Mouse (Mus musculus) cerebellum, adult 8-10 months (tissue): ENCODE measurements around the gene Tmem132d.

Experiments
- DNase-seq: peaks from one replicate; pipeline ENCODE4 v3.0.0; 2022

Gene Tmem132d

DNA sequence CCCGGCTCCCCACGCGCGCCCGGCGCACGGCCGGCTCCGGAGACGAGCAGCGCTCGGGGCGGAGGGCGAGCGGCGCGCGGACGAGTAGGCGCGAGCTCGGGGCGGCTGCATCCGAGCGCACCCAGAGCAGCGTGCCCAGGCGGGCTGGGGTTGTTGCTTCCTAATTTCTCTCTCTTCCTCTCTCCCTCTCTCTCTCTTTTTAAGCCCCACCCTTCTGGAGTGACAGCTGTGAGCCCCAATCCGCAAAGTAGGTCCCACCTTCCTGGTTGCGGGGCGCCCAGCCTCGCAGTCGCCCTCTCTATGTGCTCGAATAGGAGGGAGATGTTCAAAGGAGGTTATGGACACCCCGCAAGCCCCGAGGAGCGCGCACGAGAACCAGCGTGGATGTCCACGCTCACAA is at the start of gene Tmem132d:
Gene Tmem132d, minus strand, starts transcription at position 162 of the 400 bp plus-strand sequence.
- no peak for DNase-seq

DNA sequence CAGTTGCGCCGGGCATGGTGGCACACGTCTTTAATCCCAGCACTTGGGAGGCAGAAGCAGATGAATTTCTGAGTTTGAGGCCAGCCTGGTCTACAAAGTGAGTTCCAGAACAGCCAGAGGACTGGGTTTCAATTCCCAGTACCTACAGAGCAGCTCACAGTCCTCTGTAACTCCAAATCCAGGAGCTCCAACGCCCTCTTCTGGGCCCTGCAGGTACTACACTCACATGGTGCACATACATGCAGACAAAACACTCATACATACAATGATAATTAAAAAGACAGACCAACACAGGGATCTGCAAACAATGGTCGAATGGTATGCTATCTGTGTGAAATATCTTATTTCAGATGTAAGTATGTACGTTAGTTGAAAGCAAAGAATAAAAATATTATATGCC is 47.9 kb upstream of the Tmem132d start:
- DNase-seq, result no peak

DNA sequence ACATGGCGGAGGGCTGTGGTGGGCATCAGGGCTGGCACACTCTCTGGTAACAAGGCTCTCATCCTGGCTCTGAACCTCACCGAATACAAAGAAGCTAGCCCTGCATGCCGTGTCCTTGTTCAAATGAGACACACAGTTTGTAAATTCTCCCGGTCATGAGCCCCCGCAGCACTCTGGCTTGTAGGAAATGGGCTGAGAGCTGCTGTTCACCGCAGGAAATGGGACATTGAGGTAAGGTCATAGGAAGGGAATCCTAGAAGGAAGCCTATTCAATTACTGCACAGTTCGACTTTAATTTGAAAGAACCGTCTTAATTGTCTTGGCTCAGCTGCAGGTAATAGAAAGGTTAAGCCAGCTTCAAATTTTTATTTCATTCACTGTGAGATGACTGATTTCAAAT is 42.5 kb upstream of the Tmem132d start:
- no peak for DNase-seq

DNA sequence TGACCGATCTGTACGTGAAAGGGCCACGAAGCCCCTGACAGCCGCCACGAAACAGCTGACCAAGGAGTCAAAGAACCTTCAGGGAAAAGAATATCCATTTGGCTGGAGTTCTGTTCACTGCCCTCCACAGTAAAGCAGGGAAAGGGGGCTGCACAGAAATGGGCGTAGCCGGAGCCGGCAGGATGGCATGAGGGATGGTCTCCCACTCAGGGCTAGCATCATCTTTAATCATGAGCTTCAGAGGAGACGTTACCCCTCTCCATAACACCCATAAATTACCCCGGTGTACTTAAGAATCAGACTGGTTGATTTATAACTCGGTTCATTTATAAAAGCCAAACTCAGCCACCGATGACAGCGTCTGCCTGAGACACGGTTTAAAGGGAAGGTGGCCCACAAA is 36.9 kb upstream of the Tmem132d start:
- no peak for DNase-seq

DNA sequence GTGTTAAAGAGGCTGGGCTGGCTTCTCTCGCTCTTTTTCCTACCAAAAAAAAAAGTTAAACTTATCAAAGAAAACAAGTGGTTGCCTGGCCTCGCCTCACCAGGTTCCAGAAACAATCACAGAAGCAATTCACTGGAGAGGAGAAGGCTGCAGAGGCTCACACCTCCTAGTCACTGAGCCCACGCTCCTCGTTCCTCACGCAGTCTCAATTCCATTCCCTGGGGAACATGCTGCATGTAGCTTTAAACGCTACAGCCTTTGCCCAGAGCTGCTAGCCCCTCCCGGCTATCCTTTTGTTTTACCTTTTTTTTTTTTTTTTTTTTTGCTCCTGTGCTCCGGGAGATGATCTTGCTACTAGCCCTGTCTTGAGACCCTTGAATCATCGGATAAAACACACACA is 31.6 kb upstream of the Tmem132d start:
- no peak for DNase-seq

DNA sequence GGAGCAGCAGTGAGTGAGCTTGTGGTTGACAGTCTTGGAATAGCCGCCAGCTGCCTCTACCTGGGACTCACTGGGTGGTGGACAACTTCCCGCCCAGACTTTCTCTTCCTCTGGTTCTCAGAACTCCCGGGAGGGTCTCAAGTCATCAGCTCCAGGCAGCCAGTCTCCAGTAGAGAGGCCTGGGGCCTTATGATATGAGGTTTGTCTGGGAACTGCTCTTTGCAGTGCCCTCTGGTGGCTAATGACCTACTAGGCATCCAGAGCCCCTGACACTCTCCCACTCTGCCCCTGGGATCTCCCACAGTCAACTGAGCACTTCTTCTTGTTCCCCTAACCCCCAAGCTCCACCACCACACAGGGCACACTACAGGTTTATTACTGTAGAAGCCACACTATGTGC is 27.7 kb upstream of the Tmem132d start:
- DNase-seq, result no peak

DNA sequence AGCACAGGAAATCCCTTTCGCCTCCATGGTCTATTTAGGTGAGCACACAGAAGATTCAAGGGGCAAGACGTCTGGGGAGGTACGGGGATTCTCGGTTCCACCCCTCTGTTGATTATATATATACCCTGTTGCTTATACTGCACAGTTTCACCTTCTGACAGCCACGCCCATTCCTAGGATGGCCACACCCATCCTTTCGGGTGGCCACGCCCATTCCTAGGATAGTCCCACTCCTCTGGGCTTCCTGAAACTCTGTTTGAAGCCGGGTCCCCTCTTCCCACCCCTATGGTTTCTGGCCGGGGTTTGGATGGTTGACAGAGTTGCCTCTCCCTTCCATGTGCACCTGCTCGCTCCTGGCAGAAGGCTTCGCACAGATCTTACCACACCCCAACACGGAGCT is 22.9 kb upstream of the Tmem132d start:
- DNase-seq, result no peak

DNA sequence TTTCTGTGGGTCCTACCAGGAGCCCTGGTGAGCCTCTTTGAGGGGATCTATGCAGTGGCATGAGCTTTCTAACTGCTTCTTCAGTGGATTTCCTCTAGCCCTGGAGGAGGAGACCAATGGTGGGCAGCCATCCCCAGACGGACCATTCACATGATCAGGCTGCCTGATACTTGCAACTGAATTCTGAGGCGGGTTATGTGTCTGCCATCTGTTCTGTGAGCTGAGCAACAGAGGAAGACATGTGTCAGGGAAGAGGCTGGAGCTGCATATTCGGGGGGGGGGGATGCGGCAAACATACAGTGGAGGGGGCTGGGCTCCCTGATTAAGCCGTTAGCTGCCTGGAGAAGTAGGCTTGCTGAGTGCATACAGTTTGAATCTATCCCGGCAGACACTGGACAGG is 19.3 kb upstream of the Tmem132d start:
- no peak for DNase-seq

DNA sequence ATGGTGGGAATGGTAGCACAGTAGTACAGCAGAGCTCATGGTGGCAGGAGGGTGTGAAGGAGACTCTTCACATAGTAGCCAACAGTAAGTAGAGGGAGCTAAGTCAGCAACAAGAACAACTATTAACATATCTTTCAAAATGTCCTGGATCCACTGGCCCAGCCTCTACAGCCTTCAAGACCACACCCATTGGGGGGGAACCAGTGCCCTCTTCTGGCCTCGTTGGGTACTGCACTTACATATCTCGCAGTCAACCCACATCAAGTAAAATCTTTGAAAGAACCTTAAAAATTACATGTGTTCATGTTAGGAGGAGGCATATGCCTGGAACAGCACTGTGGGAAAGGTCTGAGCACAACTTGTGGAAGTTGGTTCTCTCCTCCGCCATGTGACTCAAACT is 17.9 kb upstream of the Tmem132d start:
- DNase-seq, result no peak

DNA sequence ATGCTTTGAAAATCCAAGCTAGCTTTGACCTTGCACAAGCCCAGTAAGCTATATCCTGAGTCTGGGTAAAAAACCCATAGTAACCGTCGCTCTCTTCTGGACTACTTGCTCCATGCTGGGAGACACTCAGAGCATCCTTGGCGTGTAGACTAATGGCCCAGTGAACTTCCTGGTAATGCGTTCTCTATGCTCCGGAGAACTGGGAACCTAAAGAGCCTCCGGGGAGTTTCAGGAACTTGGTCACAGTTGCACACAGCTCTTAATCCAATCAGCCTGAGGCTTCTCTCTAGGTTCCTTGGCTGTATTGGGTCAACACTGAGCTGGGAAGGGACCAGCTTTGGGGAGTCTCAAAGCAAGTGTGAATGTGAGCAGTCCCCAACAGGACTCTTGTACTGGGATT is 12.0 kb upstream of the Tmem132d start:
- no peak for DNase-seq

DNA sequence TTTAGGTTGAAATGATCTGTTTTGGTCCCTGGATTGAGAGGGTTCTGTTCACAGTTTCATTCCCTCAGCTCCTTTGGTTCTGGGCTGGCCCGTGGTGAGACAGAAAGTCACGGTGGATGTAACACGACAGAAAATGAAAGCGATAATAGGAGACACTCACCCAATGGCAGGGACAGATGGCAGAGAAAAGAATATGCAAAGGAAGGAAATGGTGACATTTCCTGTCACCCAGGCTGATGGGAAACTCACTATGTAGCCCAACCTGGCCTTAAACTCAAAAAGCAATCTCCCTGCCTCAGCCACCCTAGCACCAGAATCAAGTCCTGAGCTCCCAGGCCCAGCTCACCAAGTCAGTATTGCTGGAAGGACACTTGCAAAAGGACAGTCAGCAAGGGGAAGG is 11.0 kb upstream of the Tmem132d start:
- DNase-seq, result no peak

DNA sequence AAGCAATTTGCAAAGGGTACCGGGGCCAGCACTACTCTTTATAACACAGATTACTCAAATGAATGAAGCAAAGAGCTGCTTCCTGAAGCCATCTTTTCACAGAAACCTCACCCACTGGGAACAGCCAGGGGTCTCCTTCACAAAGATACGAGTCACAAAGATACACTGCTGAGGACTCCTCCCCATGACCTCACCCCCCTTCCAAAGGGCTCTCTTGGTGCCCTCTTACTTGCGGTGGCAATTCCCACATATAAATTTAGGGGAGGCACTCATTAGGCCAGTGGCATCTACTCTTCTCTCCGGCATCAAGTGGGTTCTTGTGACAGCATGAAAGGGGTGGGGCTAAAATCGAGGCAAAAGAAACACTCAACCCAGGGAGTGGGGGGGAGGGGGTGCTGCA is 8.2 kb upstream of the Tmem132d start:
- DNase-seq, result no peak

DNA sequence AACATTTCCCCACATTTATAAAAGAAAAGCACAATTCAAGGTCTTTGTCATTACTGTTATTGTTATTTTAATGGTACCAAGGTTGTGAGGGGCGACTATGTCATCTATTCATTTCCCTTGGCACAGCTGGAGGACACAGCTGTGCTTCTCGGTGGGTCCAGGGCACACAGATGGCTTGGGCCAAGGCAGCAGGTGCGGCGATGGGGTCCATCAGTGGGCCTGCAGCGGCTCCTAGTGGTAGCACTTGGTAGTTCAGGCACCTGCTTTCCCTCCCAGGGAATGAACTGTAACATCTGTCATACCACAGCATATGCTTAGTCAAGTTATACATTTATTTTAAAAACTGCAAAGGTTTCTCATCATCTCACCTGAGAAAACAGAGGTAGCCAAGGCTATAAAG is 7.0 kb upstream of the Tmem132d start:
- DNase-seq, result peak; percentile 35

DNA sequence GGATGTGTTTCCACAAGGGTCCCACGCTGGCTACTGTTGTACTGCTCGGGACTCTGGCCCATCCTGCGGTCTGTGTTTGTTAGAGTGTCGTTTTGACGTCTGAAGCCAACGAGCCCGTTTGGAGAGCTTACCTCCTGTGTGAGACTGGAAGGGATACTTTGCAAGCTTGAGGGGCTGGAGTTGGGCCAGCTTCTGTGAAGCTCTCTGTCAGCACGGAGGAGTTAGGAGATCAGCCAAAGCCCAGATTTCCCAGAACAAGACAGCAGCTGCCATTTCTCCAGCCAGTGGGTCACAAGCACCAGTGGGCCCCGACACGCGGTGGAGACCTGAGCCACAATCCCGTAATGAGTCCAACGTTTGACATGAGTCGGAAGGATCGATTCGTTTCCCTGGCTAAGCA is 5.2 kb upstream of the Tmem132d start:
- no peak for DNase-seq

DNA sequence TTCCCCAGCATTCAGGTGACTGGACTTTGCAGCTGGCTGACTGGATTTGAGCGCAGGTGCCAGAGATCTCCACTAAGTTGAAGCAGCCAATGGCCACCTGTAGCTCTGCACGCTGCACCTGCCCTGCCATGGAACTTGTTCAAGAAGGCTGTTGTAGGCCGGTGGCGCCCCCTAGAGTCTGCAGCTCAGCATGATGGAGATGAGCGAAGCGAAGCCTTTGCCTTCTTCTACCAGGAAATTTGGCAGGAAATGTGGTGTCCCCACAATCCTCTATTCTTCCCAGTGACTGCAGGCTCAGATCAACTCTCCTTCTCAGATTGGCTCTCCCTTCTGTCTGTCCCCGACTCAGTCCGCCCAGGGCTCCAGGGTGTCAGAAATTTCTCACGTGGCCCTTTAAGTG is 4.0 kb upstream of the Tmem132d start:
- peak; percentile 12 for DNase-seq

DNA sequence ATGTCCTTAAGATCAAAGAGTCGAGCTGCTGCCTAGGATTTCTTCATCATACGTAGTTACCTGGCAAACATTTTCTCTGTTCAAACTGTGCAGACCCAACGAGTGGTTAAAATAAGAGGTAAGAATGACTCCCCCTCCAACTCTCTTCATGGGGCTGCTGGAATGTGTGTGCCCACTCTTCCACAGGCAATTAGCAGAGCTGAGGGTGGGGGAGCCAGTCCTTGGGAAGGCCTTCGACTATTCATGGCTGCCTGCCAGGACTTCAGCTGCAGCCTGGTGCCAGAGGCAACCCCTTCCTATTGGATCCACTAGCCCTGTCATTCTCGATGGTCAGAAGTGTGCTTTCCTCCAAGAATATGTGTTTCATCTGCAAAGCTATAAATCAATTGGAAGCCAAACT is 2.8 kb upstream of the Tmem132d start:
- DNase-seq, result no peak

DNA sequence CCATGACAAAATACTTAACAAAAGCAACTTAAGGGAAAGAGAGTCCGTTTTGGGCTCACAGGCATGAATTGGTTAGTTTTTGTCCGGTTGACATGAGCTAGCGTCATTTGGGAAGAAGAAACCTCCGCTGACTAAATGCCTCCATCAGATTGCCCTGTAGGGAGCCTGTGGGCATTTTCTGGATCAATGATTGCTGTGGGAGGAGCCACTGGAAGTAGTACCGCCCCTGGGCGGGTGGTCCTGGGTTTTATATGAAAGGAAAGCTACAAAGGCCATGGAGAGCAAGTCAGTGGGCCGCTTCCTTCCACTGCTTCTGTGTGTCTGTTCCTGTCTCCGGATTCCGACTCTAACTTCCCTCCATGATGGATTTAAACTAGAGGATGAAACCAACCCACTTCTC is 909 bp upstream of the Tmem132d start:
- no peak for DNase-seq

DNA sequence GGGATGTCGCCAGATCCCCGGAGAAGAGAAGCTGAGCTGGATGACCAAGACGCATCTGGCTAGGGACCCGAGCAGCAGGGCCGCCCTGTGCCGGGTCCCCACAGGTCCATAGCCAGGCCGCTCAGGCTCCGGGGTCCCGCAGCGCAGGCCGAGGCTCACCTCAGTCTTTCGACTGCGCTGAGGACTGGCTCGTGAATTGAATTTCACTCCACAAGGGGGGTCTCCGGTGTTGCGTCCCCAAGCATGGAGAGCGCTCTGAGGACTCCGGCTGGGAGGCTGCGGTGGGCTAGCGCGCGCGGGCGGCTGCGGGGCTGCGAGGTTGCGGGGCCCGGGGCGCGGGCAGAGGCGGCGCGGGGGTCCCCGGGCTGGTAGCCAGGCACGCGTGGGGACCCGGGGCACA is 455 bp downstream of the Tmem132d start:
- no peak for DNase-seq

DNA sequence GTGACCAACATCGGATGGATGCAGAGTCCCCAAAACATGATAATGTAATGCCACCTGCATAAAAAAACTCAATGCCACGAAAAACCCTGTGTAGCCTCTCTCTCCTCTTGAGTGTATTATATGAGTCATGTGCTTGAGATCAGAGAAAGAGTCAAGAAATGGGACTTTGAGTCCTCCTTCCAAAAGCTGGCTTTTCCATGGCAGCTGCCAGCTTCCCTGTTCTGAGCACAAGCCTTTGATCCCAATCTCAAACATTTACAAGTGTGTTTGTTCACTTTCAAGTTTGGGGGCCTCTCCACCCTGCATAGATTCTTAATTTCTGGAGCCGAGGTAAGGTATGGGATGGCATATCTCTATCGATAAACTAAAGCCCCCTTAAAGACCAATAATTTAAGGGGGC is 8.2 kb downstream of the Tmem132d start:
- DNase-seq, result no peak

DNA sequence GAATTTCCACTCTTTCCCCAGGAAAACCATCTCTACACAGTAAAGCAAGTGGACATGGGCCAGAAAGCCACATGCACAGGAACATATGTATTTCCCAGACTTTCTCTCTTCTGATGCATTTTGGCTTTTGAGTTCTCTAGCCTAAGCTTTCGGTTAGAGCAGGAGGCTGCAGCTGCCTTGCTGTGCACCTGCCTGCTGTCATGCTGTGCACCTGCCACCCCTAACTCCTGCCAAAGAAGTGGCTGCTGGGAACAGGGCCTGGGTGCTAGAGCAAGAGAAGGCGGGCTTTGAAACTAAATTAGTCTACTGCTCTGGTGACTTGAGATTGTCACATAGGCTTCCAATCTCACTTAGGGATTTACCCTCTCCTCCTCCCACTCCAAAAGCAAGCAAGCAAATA is 8.7 kb downstream of the Tmem132d start:
- DNase-seq, result no peak

DNA sequence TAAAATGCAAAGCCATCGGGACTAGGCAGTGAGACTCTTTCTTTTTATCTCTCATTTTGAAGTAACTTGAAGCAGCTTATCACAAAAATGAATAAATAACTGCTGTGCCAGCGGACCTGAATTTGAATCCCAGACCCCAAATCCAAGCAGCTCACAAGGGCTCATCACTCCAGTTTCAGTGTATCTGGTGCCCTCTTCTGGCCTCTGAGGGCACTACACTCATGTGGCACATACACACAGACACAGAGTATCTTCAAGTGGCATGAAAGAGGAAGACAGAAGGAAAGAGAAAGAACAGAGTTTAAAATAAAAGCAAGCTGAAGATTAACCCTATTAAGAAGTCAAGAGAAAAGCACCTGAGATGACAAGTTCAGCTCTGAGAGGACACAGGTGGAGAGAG is 10.8 kb downstream of the Tmem132d start:
- DNase-seq, result no peak

DNA sequence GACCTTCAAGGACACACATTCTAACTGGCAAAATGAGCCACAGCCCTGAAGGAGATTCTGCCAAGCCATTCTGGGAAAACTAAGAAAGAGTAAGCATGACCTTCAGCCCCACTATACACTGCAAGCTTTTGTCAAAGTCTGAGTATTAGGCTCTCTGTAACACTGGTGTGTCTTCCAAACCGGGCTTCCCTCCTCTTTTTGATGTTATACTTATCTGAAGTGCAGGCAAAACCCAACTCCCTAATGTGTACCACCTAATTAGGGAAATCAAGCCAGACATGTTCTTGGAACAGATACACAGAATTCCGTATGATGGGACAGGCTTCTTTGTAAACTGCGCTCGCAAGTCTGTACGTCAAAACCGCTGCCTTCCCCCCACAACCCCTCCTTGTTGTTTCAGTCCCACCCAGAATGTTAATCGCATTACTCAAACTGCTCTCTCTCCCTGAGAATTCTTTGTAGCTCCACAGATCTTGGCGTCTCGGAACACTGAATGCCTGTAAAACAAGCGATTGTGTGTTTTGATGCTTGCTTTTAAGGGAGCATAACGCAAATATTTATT is 14.6 kb downstream of the Tmem132d start:
- DNase-seq, result no peak

DNA sequence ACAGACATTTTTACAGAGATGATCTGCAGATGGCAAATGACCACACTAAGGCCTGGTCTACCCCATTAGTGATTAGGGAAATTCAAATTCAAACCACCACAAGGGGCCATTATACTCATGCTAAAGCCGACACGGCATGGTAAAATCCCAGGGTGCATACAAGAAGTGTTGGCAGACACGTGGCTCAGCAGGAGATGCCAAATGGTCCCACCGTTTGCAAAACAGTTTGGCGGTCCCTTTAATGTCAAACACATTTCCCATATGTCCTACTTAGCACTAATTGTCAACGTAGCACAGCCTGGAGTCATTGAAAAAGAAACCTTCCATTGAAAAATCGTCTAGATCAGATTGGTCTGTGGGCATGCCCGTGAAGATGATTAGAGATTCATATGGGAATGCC is 18.8 kb downstream of the Tmem132d start:
- no peak for DNase-seq

DNA sequence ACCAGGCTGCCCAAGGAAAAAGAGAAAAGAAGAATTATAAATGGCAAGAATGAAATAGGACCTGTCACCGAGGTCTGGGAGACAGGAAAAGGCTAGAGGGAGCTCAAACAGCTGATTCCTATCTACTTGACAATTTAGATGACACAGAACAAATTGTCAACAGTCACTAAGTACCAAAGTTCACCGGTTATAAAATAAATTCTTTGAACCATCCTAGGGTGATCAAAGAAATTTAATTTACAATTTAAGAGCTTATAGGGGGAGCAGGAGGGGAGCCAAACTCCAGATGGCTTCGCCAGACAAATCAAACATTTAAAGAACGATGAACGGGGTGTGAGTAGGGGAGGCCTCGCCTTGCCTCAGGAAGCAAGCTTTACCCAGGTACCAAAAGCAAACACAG is 20.6 kb downstream of the Tmem132d start:
- no peak for DNase-seq

DNA sequence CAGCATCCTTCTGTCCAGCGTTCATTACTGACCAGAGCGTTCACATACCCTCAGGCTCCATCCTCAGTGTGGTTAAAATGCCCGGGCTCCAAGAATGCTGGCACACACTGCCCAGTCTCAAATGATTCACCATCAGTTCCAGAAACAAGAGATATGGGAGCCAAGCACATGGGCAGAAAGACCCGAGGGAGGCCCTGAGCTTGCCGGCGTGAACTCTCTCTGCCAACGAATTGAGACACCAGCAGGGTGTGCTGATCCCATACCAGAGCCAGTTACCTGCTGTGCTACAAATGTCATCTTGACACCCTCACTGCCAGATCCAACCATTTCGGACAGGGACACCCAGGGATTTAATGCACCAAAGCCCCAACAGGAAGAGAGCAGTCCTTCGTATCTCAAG is 25.3 kb downstream of the Tmem132d start:
- no peak for DNase-seq

DNA sequence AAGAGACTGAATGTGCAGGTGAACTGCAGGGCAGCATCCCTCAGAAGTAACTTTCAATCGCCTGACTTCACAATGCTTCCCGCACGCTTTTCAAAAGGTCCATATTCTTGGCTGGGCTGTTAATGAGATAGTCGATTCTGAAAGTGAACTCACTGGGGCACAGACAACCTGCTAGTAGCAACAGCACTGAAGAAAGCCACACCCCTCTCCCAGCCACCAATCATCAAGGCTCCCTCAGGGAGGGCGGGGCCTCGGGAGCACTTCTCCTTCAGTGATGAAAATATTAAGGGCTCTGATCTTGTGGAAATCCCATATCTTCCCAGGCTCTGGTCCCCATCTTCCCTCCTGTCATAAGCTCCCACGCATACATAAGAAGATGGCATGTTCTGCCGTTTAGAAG is 27.8 kb downstream of the Tmem132d start:
- DNase-seq, result no peak
